Mouse (Mus musculus): Measurements from ENCODE around the gene Hist1h2bb. TPM values are rescaled to one million over a fixed set of nuclear protein-coding genes. Genes with fewer than 3 reads are reported as not detected.
"Not testable (repeated sequence)": the region's sequence is repeated elsewhere in the genome, so short reads cannot be mapped to it uniquely, and the experiment has no call there.

Hist1h2bb gene
- polyA plus RNA-seq, 1 experiment from 2014 or later = 2.6 TPM

DNA sequence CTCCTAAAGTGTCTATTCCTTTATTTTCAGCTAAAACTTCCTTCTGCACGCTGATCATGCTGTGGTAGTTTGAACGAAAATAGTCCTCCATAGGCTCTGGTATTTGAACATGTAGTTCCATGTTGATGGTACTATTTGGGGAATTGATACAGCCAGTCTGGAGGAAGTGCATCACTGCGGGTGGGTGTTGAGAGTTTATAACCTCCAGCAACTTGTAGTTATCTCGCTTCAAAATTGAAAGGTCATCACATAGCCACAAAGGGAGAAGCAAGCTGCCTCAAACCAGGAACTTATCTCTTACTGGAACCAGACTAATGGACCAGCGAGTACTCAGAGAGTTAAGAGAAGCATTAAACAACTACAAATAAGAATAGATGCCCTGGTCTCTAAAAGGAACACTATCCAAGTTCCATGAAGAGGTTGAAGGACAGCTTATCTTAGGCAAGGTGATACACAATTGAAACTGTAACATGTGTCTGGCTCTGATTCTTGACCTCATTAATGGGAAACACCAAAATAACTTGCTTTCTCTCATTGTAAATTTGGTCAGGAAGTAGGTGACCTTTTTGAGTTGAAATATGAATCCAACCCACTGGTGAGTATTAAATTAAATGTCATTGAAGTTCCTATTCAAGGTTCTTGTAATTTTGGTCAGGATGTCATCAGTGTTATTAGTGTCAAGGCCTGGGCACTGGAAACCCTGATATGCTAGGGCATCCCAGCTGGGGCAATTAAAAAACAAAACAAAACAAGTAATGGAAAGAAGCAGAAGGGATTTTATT lies 30.1 kb upstream of the Hist1h2bb start:
- Histone ChIP-seq H3K4me1 (ENCODE audit: control insufficient read depth, insufficient read depth, low read length) (no peaks in the 10 kb centered on the region), H3K36me3 (replicated peaks; ENCODE audit: control insufficient read depth, insufficient read depth, low read depth, low read length) (no peaks in the 10 kb centered on the region), H3K9ac (replicated peaks; ENCODE audit: low read length) (no peak overlapping the region), H3K4me3 (ENCODE audit: low read depth, low read length) (no peak overlapping the region), H3K4me2 (ENCODE audit: low read depth, low read length) (no peak overlapping the region), H3K27me3 (ENCODE audit: control insufficient read depth, insufficient read depth, low read length) (no peaks in the 10 kb centered on the region), H3K27ac (replicated peaks; ENCODE audit: low read depth, low read length) (no peak overlapping the region), H3K9me3 (replicated peaks; ENCODE audit: control insufficient read depth, low read length) (no peaks in the 10 kb centered on the region)
- WGBS = 85% methylated on average over 5 of the region's 5 CpGs
- no peak for ATAC-seq (replicated peaks; ENCODE audit: insufficient number of reproducible peaks, low FRiP score, low TSS enrichment, low read depth)
- DNase-seq (ENCODE audit: low spot score) = no peak

DNA sequence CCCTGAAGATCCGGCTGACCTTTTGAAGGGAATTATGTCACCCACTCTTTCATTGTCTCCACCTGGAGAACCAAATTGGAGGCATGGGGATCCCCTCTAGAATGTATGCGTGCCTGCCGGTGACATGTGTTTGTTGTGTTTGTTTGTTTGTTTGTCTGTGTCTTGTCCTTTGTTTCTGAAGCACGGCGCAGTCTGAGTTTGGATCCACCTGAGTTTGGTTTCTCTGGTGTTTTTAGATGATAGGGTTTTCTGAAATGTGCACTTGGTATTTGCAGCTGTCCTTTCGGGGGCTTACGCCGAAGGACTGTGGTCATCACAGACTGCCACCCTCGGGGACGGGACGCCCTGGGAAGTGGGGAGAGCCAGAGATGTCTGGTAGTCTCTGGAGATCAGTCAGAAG lies 29.4 kb upstream of the Hist1h2bb start:
- WGBS = 57% methylated on average over 11 of the region's 11 CpGs
- H3K27ac ChIP-seq (replicated peaks; ENCODE audit: low read depth, low read length) = no peak overlapping the region
- no peaks in the 10 kb centered on the region for H3K27me3 ChIP-seq (ENCODE audit: control insufficient read depth, insufficient read depth, low read length)
- ATAC-seq (replicated peaks; ENCODE audit: insufficient number of reproducible peaks, low FRiP score, low TSS enrichment, low read depth) = no peak
- H3K4me1 ChIP-seq (ENCODE audit: control insufficient read depth, insufficient read depth, low read length) = no peaks in the 10 kb centered on the region
- H3K9ac ChIP-seq (replicated peaks; ENCODE audit: low read length) = no peak overlapping the region
- no peaks in the 10 kb centered on the region for H3K36me3 ChIP-seq (replicated peaks; ENCODE audit: control insufficient read depth, insufficient read depth, low read depth, low read length)
- H3K4me2 ChIP-seq (ENCODE audit: low read depth, low read length) = no peak overlapping the region
- no peak for DNase-seq (ENCODE audit: low spot score)
- H3K9me3 ChIP-seq (replicated peaks; ENCODE audit: control insufficient read depth, low read length) = no peaks in the 10 kb centered on the region
- no peak overlapping the region for H3K4me3 ChIP-seq (ENCODE audit: low read depth, low read length)

DNA sequence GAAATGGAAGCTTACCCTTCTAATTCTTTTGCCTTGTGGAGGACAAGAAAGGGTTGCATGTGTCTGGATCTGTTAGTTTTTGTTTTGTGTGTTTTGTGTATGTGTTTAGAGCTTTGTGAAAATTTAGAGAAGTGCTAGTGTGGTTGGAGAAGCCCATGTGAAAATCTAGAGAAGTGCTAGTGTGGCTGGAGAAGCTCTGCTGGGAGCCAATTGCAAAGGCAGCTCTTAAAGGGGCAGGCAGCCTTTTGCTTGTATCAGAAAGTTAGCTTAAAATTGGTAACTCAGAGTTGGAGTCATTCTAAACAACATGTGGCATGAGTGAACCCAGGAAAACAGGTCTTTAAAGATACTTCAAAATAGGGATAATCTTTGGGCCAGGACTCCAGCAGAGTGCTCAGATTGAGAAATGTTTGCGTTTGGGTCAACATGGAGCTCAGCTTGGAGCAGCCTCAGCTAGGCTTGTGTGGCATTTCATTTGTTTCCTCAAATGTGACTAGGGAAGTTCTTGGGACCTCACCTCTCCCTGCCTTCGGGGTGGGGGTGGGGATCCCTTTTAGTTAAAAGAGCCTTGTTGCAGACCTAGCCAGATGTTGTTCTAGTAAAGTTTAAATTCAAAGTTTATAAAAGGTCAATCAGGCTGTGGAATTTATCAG lies 28.8 kb upstream of the Hist1h2bb start:
- ATAC-seq (replicated peaks; ENCODE audit: insufficient number of reproducible peaks, low FRiP score, low TSS enrichment, low read depth); H3K27me3 ChIP-seq (ENCODE audit: control insufficient read depth, insufficient read depth, low read length); H3K27ac ChIP-seq (replicated peaks; ENCODE audit: low read depth, low read length); H3K9me3 ChIP-seq (replicated peaks; ENCODE audit: control insufficient read depth, low read length); H3K9ac ChIP-seq (replicated peaks; ENCODE audit: low read length); H3K4me2 ChIP-seq (ENCODE audit: low read depth, low read length); DNase-seq (ENCODE audit: low spot score); H3K4me3 ChIP-seq (ENCODE audit: low read depth, low read length); H3K36me3 ChIP-seq (replicated peaks; ENCODE audit: control insufficient read depth, insufficient read depth, low read depth, low read length); H3K4me1 ChIP-seq (ENCODE audit: control insufficient read depth, insufficient read depth, low read length): not testable (repeated sequence)
- 8% methylated on average over 2 of the region's 2 CpGs for WGBS

DNA sequence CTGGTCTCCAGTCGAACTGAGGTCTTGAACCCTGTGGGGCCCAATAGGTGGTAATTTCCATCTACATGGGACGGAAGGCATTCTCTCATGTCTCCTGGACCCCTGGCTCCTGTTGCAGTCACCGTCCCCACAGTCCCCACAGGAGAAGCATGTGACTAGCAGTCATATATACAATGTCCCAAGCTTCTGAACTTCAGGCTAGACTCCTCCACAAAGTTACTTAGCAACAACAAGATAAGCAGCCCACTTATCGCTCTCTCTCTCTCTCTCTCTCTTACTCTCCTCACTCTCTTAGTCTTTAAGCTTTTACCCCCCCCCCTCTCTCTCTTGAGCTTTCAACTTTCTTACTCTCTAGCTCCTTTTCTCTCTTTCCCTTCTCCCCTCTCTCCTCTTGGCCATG lies 22.3 kb upstream of the Hist1h2bb start:
- DNase-seq (ENCODE audit: low spot score) (no peak), ATAC-seq (replicated peaks; ENCODE audit: insufficient number of reproducible peaks, low FRiP score, low TSS enrichment, low read depth) (no peak)
- H3K4me1 ChIP-seq (ENCODE audit: control insufficient read depth, insufficient read depth, low read length) = no peaks in the 10 kb centered on the region
- no peaks in the 10 kb centered on the region for H3K9me3 ChIP-seq (replicated peaks; ENCODE audit: control insufficient read depth, low read length)
- no peaks in the 10 kb centered on the region for H3K27me3 ChIP-seq (ENCODE audit: control insufficient read depth, insufficient read depth, low read length)
- H3K9ac ChIP-seq (replicated peaks; ENCODE audit: low read length) = no peak overlapping the region
- WGBS = 84% methylated on average over 4 of the region's 4 CpGs
- no peak overlapping the region for H3K27ac ChIP-seq (replicated peaks; ENCODE audit: low read depth, low read length)
- H3K4me2 ChIP-seq (ENCODE audit: low read depth, low read length) = no peak overlapping the region
- no peaks in the 10 kb centered on the region for H3K36me3 ChIP-seq (replicated peaks; ENCODE audit: control insufficient read depth, insufficient read depth, low read depth, low read length)
- no peak overlapping the region for H3K4me3 ChIP-seq (ENCODE audit: low read depth, low read length)

DNA sequence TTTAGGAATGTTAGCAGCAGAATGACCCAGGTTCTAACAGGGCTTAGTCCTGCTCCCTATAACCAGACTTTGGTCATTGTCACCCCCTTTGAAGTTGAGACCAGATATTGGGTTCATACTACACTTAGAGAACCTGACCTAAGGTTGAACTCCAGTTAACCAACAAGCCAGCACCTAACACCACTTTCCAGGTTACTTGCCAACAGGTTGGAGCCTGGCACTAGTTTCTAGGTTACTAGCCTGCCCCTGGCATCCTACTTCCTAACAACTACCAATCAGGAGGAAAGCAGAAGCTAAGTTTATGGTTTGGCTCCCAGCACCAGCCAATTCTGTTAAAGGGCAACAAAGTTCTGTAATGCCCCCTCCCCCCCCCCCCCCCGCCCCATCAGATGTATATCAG lies 21.3 kb upstream of the Hist1h2bb start:
- Histone ChIP-seq H3K4me2 (ENCODE audit: low read depth, low read length) (no peak overlapping the region), H3K27me3 (ENCODE audit: control insufficient read depth, insufficient read depth, low read length) (no peaks in the 10 kb centered on the region), H3K9me3 (replicated peaks; ENCODE audit: control insufficient read depth, low read length) (no peaks in the 10 kb centered on the region), H3K4me3 (ENCODE audit: low read depth, low read length) (no peak overlapping the region), H3K36me3 (replicated peaks; ENCODE audit: control insufficient read depth, insufficient read depth, low read depth, low read length) (no peaks in the 10 kb centered on the region), H3K9ac (replicated peaks; ENCODE audit: low read length) (no peak overlapping the region), H3K27ac (replicated peaks; ENCODE audit: low read depth, low read length) (no peak overlapping the region), H3K4me1 (ENCODE audit: control insufficient read depth, insufficient read depth, low read length) (no peaks in the 10 kb centered on the region)
- DNase-seq (ENCODE audit: low spot score) (no peak), ATAC-seq (replicated peaks; ENCODE audit: insufficient number of reproducible peaks, low FRiP score, low TSS enrichment, low read depth) (no peak)
- no CpG with 5 or more reads among the region's 1 CpGs for WGBS

DNA sequence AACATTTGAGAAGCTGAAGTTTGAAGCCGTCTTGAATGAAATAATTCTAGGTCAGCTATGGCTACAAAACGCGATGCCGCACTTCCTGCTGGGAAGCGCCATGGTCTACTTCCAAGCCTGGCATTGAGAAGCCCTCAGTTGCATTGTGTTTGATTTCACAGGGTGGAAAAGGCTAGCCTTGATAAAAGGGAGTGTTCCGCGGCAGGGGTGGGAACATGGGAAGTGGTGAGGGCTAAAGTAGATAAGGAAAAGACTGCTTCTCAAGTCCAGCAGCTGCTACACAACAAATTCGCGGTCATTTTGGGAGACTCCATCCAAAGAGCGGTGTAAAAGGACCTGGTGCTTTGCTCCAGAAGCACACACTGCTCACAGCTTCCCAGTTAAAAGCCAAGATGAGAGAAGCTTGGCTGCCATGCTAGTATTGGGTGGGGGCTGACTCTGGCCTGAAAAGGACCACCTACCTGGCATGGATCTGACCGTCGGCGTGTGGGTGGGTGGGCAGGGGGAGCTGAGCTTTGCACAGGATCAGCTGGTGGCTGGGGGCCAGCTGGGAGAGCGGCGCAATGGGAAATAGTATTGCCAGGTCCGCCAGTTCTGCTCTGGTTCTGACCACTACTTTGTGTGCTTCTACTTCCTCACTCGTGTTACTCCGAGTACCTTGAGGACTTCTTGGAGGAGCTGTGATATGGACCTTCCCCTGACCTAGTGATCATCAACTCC lies 17.9 kb upstream of the Hist1h2bb start:
- Histone ChIP-seq H3K27me3 (ENCODE audit: control insufficient read depth, insufficient read depth, low read length) (no peaks in the 10 kb centered on the region), H3K4me3 (ENCODE audit: low read depth, low read length) (no peak overlapping the region), H3K36me3 (replicated peaks; ENCODE audit: control insufficient read depth, insufficient read depth, low read depth, low read length) (no peaks in the 10 kb centered on the region), H3K4me2 (ENCODE audit: low read depth, low read length) (no peak overlapping the region), H3K4me1 (ENCODE audit: control insufficient read depth, insufficient read depth, low read length) (no peaks in the 10 kb centered on the region), H3K9me3 (replicated peaks; ENCODE audit: control insufficient read depth, low read length) (no peaks in the 10 kb centered on the region), H3K27ac (replicated peaks; ENCODE audit: low read depth, low read length) (no peak overlapping the region), H3K9ac (replicated peaks; ENCODE audit: low read length) (no peak overlapping the region)
- DNase-seq (ENCODE audit: low spot score) = no peak
- 87% methylated on average over 18 of the region's 18 CpGs for whole genome bisulfite sequencing
- no peak for ATAC-seq (replicated peaks; ENCODE audit: insufficient number of reproducible peaks, low FRiP score, low TSS enrichment, low read depth)

DNA sequence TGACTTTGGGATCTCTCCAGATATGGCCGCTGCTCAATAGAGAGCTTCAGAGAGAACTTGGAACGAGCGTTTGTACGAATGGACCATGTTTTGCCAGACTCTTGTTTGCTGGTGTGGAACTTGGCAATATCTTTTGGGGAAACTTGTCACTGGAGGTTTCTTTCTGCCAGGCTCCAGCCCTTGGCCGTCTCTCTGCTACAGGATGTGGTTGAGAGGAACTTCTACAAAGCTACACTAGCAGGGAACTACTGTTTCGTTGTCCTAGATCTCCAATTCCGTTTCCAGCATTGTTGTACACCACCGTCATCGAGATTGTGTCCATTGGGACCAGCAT lies 17.4 kb upstream of the Hist1h2bb start:
- Histone ChIP-seq H3K9ac (replicated peaks; ENCODE audit: low read length) (no peak overlapping the region), H3K9me3 (replicated peaks; ENCODE audit: control insufficient read depth, low read length) (no peaks in the 10 kb centered on the region), H3K4me1 (ENCODE audit: control insufficient read depth, insufficient read depth, low read length) (no peaks in the 10 kb centered on the region), H3K4me3 (ENCODE audit: low read depth, low read length) (no peak overlapping the region), H3K27me3 (ENCODE audit: control insufficient read depth, insufficient read depth, low read length) (no peaks in the 10 kb centered on the region), H3K36me3 (replicated peaks; ENCODE audit: control insufficient read depth, insufficient read depth, low read depth, low read length) (no peaks in the 10 kb centered on the region), H3K4me2 (ENCODE audit: low read depth, low read length) (no peak overlapping the region), H3K27ac (replicated peaks; ENCODE audit: low read depth, low read length) (no peak overlapping the region)
- WGBS = 95% methylated on average over 9 of the region's 9 CpGs
- no peak for DNase-seq (ENCODE audit: low spot score)
- no peak for ATAC-seq (replicated peaks; ENCODE audit: insufficient number of reproducible peaks, low FRiP score, low TSS enrichment, low read depth)

DNA sequence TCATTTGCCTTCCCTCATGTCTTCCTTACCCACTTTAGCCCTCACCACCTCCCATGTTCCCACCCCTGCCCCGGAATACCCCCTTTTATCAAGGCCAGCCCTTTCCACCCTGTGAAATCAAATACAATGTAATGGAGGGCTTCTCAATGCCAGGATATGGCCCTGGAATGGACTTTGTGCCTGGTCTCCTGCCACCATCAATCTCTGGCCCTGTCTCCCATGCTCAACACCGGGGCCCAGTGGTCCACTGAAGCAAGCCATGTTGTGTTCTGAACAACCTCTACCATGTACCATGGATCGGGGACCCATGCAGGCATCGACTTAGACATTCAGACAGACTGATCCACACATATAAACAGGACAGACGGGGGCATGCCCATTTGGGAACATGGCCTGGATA lies 16.8 kb upstream of the Hist1h2bb start:
- DNase-seq (ENCODE audit: low spot score) (no peak), ATAC-seq (replicated peaks; ENCODE audit: insufficient number of reproducible peaks, low FRiP score, low TSS enrichment, low read depth) (no peak)
- no peak overlapping the region for H3K27ac ChIP-seq (replicated peaks; ENCODE audit: low read depth, low read length)
- H3K4me2 ChIP-seq (ENCODE audit: low read depth, low read length) = no peak overlapping the region
- no peaks in the 10 kb centered on the region for H3K36me3 ChIP-seq (replicated peaks; ENCODE audit: control insufficient read depth, insufficient read depth, low read depth, low read length)
- H3K9me3 ChIP-seq (replicated peaks; ENCODE audit: control insufficient read depth, low read length) = no peaks in the 10 kb centered on the region
- H3K9ac ChIP-seq (replicated peaks; ENCODE audit: low read length) = no peak overlapping the region
- H3K27me3 ChIP-seq (ENCODE audit: control insufficient read depth, insufficient read depth, low read length) = no peaks in the 10 kb centered on the region
- no peaks in the 10 kb centered on the region for H3K4me1 ChIP-seq (ENCODE audit: control insufficient read depth, insufficient read depth, low read length)
- H3K4me3 ChIP-seq (ENCODE audit: low read depth, low read length) = no peak overlapping the region
- 91% methylated on average over 5 of the region's 5 CpGs for WGBS

All from embryonic facial prominence, embryonic 11.5 days (tissue).